Mouse (Mus musculus) brown adipose tissue, adult 24 weeks (tissue): ENCODE results near the gene 1700109H08Rik. TPM values are rescaled to one million over a fixed set of nuclear protein-coding genes. Genes with fewer than 3 reads are reported as not detected.
"Not testable (repeated sequence)": the region's sequence is repeated elsewhere in the genome, so short reads cannot be mapped to it uniquely, and the experiment has no call there.

Experiments used
- H3K27ac ChIP-seq: fragments of 200-500 bp; replicated peaks from 2 replicates; pipeline ENCODE4 v1.5.1; 2012; ENCODE audit warnings: low read depth, mild to moderate bottlenecking, low read length
- H3K4me1 ChIP-seq: fragments of 200-500 bp; 2 replicates; pipeline ENCODE4 v1.6.1; 2012; ENCODE audit warnings: low read length, mixed read lengths; ENCODE audit not compliant: control insufficient read depth, insufficient read depth, insufficient read length
- H3K4me3 ChIP-seq: fragments of 200-500 bp; 2 replicates; pipeline ENCODE4 v1.5.1; 2012; ENCODE audit warnings: low read depth, mild to moderate bottlenecking, low read length, moderate library complexity; ENCODE audit not compliant: insufficient read depth
- polyA plus RNA-seq: library from polyadenylated mRNA; stranded (reverse); fragments of >200 nt; gene quantifications from 2 replicates; pipeline ENCODE4 v1.2.4, GENCODE M21; 2012; ENCODE audit not compliant: missing spikeins, insufficient read depth, insufficient read length

The 1700109H08Rik gene
- 1.9 TPM in 1 of 2 replicates, not detected in the other for polyA plus RNA-seq

DNA sequence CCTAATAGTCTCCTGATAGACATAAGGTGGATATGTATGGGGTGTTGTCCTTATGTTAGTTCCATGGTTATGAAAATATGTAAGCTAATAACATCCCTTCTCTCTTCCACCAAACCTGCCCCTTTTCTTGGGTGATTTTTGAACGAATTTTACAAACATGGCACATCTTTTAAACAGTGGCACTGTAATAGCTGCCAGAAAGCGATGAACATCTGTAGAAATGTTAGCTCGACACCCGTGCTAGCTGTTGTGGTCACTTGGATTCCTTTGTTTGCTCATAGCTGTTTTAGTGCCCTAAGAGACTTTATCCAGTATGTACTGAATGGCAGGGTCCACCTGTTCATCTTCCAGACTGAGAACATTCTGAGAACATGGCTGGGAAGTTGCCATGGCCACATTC, at the start of gene 1700109H08Rik:
TSS of gene 1700109H08Rik (plus strand) at position 301 of the 400 bp plus-strand sequence.
- Histone ChIP-seq H3K4me3 (no peak within 1 kb of the TSS), H3K4me1 (no peaks in the 10 kb centered on the region), H3K27ac (no peak within 1 kb of the TSS)

DNA sequence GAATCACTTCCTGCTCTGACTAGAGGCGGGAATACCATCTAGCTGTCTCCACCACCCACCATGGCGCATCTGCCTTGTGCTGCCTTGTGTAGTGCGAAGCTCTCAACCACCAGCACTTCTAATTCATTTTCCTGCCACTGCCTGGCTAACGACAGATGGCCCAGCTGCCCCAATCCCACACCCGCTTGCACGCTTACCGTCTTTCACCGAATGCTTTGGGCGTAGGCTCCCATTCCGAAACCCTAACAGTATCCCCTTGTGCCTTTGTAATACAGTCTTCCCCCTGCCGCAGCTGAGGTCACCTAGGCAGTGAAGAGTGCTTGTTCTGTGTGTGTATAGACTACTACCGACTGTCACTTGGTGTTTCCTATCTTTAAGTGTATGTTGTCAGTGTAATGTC, 49.6 kb upstream of the 1700109H08Rik start:
- Histone ChIP-seq H3K4me3 (no peak overlapping the region), H3K4me1 (no peaks in the 10 kb centered on the region), H3K27ac (no peak overlapping the region)

- Histone ChIP-seq H3K4me1 (no peaks in the 10 kb centered on the region), H3K4me3 (no peak overlapping the region), H3K27ac (no peak overlapping the region)
Measured at GRCm38 (mm10) chr5:3522826-3523225, 48.5 kb upstream of the 1700109H08Rik start.

DNA sequence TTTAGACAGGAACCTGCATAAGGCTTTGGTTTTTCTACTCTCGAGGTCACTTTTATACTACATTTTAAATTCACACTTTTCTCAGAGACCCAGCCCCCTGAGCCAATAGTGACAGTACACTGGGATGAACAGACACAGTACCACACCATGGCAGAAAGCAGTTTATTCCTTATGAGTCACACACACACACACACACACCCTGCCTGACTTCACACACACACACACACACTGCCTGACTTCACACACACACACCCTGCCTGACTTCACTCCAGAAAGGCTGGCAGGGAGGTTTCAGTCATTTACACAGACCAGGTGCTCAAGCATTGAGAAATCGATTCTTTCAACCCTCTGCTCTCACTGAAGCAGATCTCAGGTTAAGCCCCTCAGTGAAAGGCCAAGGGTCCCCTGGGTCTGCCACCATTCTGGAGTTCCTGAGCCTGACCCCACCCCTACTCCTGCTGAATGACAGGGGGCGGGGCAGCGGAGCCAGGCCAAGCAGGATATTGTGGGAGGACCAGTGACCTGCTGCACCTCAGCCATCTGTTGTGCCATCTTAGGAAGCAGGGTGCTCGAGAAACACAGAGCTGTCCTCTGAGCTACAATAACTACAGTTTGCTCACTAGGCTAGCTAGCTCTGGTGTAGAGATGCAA, 44.2 kb upstream of the 1700109H08Rik start:
- Histone ChIP-seq H3K27ac (no peak overlapping the region), H3K4me1 (no peaks in the 10 kb centered on the region), H3K4me3 (no peak overlapping the region)

DNA sequence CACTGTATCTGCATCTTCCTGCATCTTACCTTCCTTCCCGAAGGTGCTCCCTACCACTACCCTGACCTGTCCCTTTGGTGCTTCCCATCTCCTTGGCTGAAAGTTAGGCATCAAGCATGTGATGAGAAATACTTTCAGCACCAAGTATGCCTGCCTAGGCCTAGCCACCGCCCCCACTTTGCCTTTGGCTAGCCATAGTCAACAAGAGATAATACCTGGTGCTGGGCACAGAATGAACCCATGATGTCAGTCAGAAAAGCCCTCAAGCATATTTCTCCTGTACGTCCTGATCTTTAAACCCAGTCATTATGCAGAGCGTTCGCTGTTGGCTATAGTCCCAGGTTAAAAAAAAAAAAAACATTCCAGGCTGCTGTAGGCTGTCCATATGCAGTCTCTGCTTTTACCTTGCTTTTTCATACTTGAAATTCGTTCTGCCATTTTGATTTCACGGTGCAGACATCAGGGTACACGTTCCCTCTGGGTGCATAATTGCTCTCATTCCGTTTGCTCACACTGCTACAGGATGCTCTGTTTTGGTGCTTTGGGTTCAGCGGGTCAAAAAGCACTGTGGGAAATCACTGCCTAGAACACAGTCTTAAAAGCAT, 41.7 kb upstream of the 1700109H08Rik start:
- no peaks in the 10 kb centered on the region for H3K4me1 ChIP-seq
- H3K4me3 ChIP-seq, result no peak overlapping the region
- no peak overlapping the region for H3K27ac ChIP-seq

GRCm38 (mm10) chr5:3532048-3532447, 39.3 kb upstream of the 1700109H08Rik start:
- H3K4me3 ChIP-seq, H3K27ac ChIP-seq, H3K4me1 ChIP-seq: not testable (repeated sequence)

DNA sequence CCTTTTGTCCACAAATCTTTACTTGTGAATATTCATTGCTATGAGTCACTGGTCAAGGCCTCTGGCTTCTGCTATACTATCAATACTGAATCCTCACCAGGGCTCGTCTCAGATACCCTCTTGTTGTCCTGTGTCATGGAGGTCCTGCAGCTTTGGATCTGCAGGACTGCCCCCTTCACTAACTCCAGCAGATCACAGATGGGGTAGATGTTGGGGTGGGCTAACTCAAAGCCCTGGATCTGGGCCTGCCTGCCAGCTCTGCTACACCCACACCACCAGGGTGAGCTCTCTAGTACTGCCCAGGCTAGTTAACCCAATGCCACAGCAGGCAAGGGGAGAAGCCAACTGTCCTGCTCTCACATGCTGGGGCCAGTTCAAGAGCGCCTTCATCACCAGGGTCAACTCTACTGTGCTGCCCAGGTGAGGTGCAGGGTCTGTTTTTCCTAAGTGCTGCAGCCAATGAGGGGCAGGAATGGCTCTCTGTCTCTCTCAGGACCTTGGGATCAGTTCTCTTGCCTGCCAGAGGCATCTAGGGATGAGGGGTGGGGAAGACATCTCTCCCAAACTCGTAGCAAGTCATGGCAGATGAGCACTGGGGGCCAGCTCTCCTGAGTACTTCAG, 34.7 kb upstream of the 1700109H08Rik start:
- Histone ChIP-seq H3K4me1 (no peaks in the 10 kb centered on the region), H3K27ac (no peak overlapping the region), H3K4me3 (no peak overlapping the region)

DNA sequence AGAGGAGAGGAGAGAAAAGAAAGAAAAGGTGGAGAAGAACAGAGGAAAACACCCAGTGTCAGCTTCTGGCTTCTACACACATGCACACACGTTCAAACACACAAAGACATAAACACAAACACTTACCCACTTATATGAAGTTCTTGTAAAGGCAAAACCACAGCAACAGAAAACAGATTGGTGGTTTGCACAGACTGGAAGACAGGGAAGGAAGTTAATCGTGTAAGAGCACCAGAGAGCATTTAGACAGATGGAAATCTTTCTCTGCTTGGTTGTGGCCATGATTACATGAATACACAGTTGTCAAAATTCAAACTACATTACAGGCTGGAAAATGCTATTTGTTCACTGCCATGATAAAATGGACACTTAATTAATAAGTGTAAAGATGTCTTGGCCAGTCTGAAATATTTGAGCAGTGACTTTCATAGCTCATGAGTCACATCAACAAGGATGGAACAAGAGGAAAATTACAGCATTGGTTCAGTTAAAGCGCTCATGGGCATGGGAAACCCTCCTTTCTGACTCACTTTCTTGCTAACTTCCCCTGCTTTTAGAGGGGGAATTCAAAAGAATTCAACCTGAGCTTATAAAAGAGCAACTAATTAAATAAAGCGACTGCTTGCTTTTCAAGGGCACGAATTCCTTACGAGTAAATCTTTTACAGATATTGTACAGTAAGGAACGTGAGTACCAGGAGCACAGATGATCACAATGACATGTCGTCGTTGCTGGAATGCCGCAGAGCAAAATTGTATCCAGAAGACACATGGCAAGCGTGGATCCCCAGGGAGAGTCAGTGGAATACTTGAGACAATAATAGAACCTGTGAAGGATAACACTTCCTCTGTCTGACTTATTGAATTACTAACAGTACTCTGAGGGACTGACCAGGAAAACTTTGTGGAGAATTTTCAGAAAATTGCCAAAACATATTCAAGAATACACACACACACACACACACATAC, 32.6 kb upstream of the 1700109H08Rik start:
- Histone ChIP-seq H3K4me1 (no peaks in the 10 kb centered on the region), H3K4me3 (no peak overlapping the region), H3K27ac (no peak overlapping the region)

GRCm38 (mm10) chr5:3541871-3542270, 29.5 kb upstream of the 1700109H08Rik start:
- Histone ChIP-seq H3K27ac (no peak overlapping the region), H3K4me3 (no peak overlapping the region)

DNA sequence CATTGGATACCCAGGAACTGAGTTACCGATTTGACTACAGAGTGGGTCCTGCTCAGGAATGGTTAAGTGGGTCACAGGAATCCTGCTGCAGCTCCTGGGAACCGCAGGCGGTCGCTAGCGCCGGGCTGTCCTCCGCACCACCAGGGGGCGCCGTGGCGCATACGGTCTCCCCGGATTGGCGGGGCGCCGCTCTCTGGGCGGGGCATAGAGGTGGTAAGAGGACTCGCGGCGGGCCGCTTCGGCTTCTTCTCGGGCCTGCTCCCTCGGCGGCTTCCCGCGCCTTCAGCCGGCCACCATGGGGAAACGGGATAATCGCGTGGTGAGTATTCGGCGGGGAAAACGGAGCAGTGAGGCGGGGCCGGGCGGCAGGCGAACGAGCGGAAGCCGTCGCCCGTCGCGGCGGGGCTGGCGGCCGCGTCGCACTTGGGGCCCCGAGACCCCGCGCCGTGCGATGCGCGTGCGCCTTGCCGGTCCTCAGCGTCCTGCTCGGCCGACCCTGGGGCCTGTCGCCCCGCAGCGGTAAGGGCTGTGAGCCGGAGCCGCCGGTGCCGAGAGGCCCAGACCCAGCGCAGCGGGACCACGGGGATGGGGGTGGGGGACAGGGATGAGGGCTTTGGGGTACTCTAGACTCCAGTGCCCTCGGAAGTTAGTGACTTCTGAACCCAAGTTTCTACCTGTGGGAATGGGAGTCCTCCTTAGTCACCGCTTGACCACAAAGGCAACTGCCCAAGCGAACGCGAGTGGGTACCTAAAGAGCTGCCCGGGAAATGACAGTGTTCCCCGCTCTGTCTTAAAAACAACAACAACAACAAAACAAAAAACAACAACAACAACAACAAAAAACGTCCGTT, 27.5 kb upstream of the 1700109H08Rik start, which contains the start of gene Fam133b:
TSS of gene Fam133b (plus strand) at position 205 of the 851 bp plus-strand sequence.
- Histone ChIP-seq H3K4me1 (peaks cover 4% of the 10 kb centered on the region), H3K27ac (peak within 1 kb of the TSS; percentile 80), H3K4me3 (peak within 1 kb of the TSS; percentile 98)

More at GRCm38 (mm10) chr5:3541871-3542270, 29.5 kb upstream of the 1700109H08Rik start:
- peaks cover 4% of the 10 kb centered on the region for H3K4me1 ChIP-seq

GRCm38 (mm10) chr5:3544480-3544769, 26.9 kb upstream of the 1700109H08Rik start:
- Histone ChIP-seq H3K4me1 (peaks cover 4% of the 10 kb centered on the region), H3K4me3 (peak overlapping the region; percentile 98), H3K27ac (no peak overlapping the region)

DNA sequence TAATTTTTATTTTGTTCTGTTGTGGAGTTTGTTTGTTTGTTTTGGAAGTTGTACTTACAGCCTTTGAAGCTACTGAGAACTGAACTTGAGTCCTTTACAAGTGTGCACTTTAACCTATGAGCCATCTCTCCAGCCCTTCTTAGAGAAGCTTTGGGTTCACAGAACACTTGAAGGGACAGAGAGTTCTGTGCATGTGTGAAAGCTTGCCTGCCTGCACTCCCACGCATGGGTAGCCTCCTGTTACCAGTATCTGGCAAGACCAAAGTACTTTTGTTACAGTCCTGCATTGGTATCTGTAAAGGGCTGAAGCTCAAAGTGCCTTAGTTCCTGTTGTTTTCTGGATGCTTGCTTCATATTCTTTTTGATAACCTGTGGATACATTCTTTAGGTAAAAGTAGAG, 25.1 kb upstream of the 1700109H08Rik start:
- Histone ChIP-seq H3K4me3 (no peak overlapping the region), H3K27ac (no peak overlapping the region), H3K4me1 (peaks cover 4% of the 10 kb centered on the region)

GRCm38 (mm10) chr5:3551481-3551880, 19.9 kb upstream of the 1700109H08Rik start:
- Histone ChIP-seq H3K4me1 (no peaks in the 10 kb centered on the region; the same call in 1 of the 2 replicates), H3K4me3 (no peak overlapping the region), H3K27ac (no peak overlapping the region)

DNA sequence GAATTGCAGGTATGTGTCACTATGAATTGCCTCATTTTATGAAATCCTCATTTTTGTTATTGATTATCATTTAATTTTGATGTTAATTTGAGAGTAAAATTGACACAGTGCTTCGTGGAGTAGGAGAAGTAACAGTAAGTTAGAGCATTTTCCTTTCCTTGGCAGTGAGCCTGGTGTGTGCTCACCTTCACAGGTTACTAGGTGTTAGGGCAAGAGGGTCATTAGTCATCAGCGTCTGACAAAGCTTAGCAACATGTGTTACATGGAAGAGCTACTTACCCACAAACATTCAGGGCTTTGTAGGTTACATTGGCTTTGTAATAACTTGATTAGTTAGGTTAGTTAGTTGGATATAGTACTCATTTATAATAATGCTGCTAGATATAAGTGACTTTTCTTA, 17.2 kb upstream of the 1700109H08Rik start:
- H3K27ac ChIP-seq, result no peak overlapping the region
- no peak overlapping the region for H3K4me3 ChIP-seq
- H3K4me1 ChIP-seq, result no peaks in the 10 kb centered on the region; the same call in 1 of the 2 replicates
